8 mouse cellular contexts compared by ENCODE assay signal in genomic region chr8:71665331-71666130, GRCm38 (mm10). TPM values are rescaled to one million over a fixed set of nuclear protein-coding genes. Genes with fewer than 3 reads are reported as not detected.
DNase-seq lines count a peak whose midpoint lies in the region; ATAC-seq and TF ChIP-seq lines count a peak whose summit lies in the region.

No protein-coding gene starts in this region.

- TF ChIP-seq POLR2A in ES-Bruce4 (IDR thresholded peaks at IDR 0.05; ENCODE audit: insufficient read depth, low read length), result no peak

- ATAC-seq in embryonic facial prominence, embryonic 11.5 days (replicated peaks; ENCODE audit: insufficient number of reproducible peaks, low FRiP score, low TSS enrichment, low read depth), result peak; percentile 16
- ATAC-seq in lung, embryonic 14.5 days (ENCODE audit: insufficient read depth), result peak; percentile 54

- TF ChIP-seq EP300 in ES-Bruce4 (IDR thresholded peaks at IDR 0.05; ENCODE audit: insufficient read depth, low read depth, low read length), result 0 out of 2 replicates have a peak, but pooled peaks have one; percentile 34

- no peak for TF ChIP-seq CTCF in ES-Bruce4 (IDR thresholded peaks at IDR 0.05; ENCODE audit: low read depth, low read length)
- no peak for TF ChIP-seq CTCF in lung, embryonic 14.5 days (IDR thresholded peaks at IDR 0.05; ENCODE audit: low read depth)

- H3K9me3 ChIP-seq in ES-Bruce4 (replicated peaks; ENCODE audit: control insufficient read depth, insufficient read depth, low read length, poor library complexity, severe bottlenecking), result no peaks in the 10 kb centered on the region
- no peaks in the 10 kb centered on the region for H3K9me3 ChIP-seq in embryonic facial prominence, embryonic 11.5 days (replicated peaks; ENCODE audit: control insufficient read depth, low read length)
- no peaks in the 10 kb centered on the region for H3K9me3 ChIP-seq in lung, embryonic 14.5 days (ENCODE audit: low read depth, low read length)

- no peak overlapping the region for H3K27ac ChIP-seq in ES-Bruce4 (ENCODE audit: insufficient read depth, low read length)
- no peak overlapping the region for H3K27ac ChIP-seq in embryonic facial prominence, embryonic 11.5 days (replicated peaks; ENCODE audit: low read depth, low read length)
- no peak overlapping the region for H3K27ac ChIP-seq in lung, embryonic 14.5 days (ENCODE audit: low read depth)

- H3K9ac ChIP-seq in ES-Bruce4 (ENCODE audit: low read depth, poor library complexity, severe bottlenecking), result peak overlapping the region; percentile 69
- H3K9ac ChIP-seq in embryonic facial prominence, embryonic 11.5 days (replicated peaks; ENCODE audit: low read length), result no peak overlapping the region
- no peak overlapping the region for H3K9ac ChIP-seq in lung, embryonic 14.5 days

- WGBS in embryonic facial prominence, embryonic 11.5 days, result 3% methylated on average over 21 of the region's 22 CpGs
- WGBS in lung, embryonic 14.5 days, result 1% methylated on average over 22 of the region's 22 CpGs

- DNase-seq in adrenal gland, adult 2 months, result peak; percentile 51
- DNase-seq in adrenal gland, adult 8-10 months, result no peak
- DNase-seq in embryonic facial prominence, embryonic 11.5 days (ENCODE audit: low spot score), result peak; percentile 84
- DNase-seq in kidney, adult 11 months, result peak; percentile 60
- peak; percentile 77 for DNase-seq in lung, embryonic 14.5 days
- DNase-seq in ovary, postnatal 14 days (ENCODE audit: low spot score), result peak; percentile 57
- no peak for DNase-seq in layer of hippocampus, postnatal 36 days

- H3K4me2 ChIP-seq in embryonic facial prominence, embryonic 11.5 days (ENCODE audit: low read depth, low read length), result peak overlapping the region; percentile 36
- peak overlapping the region; percentile 50 for H3K4me2 ChIP-seq in lung, embryonic 14.5 days

- H3K36me3 ChIP-seq in ES-Bruce4 (ENCODE audit: control insufficient read depth, insufficient read depth, low read length, poor library complexity, severe bottlenecking), result no peaks in the 10 kb centered on the region
- H3K36me3 ChIP-seq in embryonic facial prominence, embryonic 11.5 days (replicated peaks; ENCODE audit: control insufficient read depth, insufficient read depth, low read depth, low read length), result no peaks in the 10 kb centered on the region
- H3K36me3 ChIP-seq in lung, embryonic 14.5 days (ENCODE audit: insufficient read depth), result no peaks in the 10 kb centered on the region

- no peaks in the 10 kb centered on the region for H3K27me3 ChIP-seq in ES-Bruce4 (ENCODE audit: control insufficient read depth, insufficient read depth, low read length, poor library complexity, severe bottlenecking)
- H3K27me3 ChIP-seq in embryonic facial prominence, embryonic 11.5 days (ENCODE audit: control insufficient read depth, insufficient read depth, low read length), result peaks cover 16% of the 10 kb centered on the region
- H3K27me3 ChIP-seq in lung, embryonic 14.5 days (ENCODE audit: insufficient read depth, low read length), result peaks cover 12% of the 10 kb centered on the region; the same call in 1 of the 2 replicates

- peak overlapping the region; percentile 17 for H3K4me3 ChIP-seq in ES-Bruce4 (ENCODE audit: low read depth, low read length)
- no peak overlapping the region for H3K4me3 ChIP-seq in embryonic facial prominence, embryonic 11.5 days (ENCODE audit: low read depth, low read length)
- H3K4me3 ChIP-seq in lung, embryonic 14.5 days (ENCODE audit: low read depth, low read length), result peak overlapping the region; percentile 17

- peaks cover 12% of the 10 kb centered on the region for H3K4me1 ChIP-seq in ES-Bruce4 (ENCODE audit: control insufficient read depth, insufficient read depth, low read length)
- peaks cover 3% of the 10 kb centered on the region; the same call in 1 of the 2 replicates for H3K4me1 ChIP-seq in embryonic facial prominence, embryonic 11.5 days (ENCODE audit: control insufficient read depth, insufficient read depth, low read length)
- peaks cover 3% of the 10 kb centered on the region; the same call in 1 of the 2 replicates for H3K4me1 ChIP-seq in lung, embryonic 14.5 days (ENCODE audit: insufficient read depth)

RNA-seq across cellular contexts. Expression of gene Unc13a, which starts 6.0 kb away (rescaled TPM):
- 10 to 100 TPM in 1 of 2 experiments, 1 to 10 TPM in 1; 6.0 to 10.5 TPM for total RNA-seq in adrenal gland, adult 2 months (2021)
- 4.4 and 6.3 TPM in 2 replicates for polyA plus RNA-seq in adrenal gland, adult 2 months (2012; rRNA removed)
- 10 to 100 TPM in 3 of 4 experiments, 1 to 10 TPM in 1; 9.8 to 11.8 (median 11.4) TPM for total RNA-seq in adrenal gland, adult 8-10 months (2022)
- 3.8 and 6.3 TPM in 2 replicates for polyA plus RNA-seq in ES-Bruce4 (2011; ENCODE audit: insufficient read depth, insufficient read length, low read depth, missing spikeins)
- polyA plus RNA-seq in embryonic facial prominence, embryonic 11.5 days (2014; fragmentation: Nextera tagmentation; extraction: Ambion mirVana), result 1.2 and 1.7 TPM in 2 replicates
- 0.46 and 0.64 TPM in 2 replicates for polyA plus RNA-seq in lung, embryonic 14.5 days (2014; fragmentation: Nextera tagmentation; extraction: Ambion mirVana)
- 100 to 1,000 TPM; 268 to 288 TPM for total RNA-seq in layer of hippocampus, postnatal 36 days (2021)

RNA-seq across cellular contexts. Expression of gene Jak3, which starts 10.6 kb away (rescaled TPM):
- 10 to 100 TPM in 1 of 2 experiments, 1 to 10 TPM in 1; 9.4 to 19.0 TPM for total RNA-seq in adrenal gland, adult 2 months (2021)
- 32.3 and 44.2 TPM in 2 replicates for polyA plus RNA-seq in adrenal gland, adult 2 months (2012; rRNA removed)
- 10 to 100 TPM; 10.7 to 21.8 (median 16.6) TPM for total RNA-seq in adrenal gland, adult 8-10 months (2022)
- polyA plus RNA-seq in ES-Bruce4 (2011; ENCODE audit: insufficient read depth, insufficient read length, low read depth, missing spikeins), result 8.0 and 9.7 TPM in 2 replicates
- polyA plus RNA-seq in embryonic facial prominence, embryonic 11.5 days (2014; fragmentation: Nextera tagmentation; extraction: Ambion mirVana), result 1.2 and 1.9 TPM in 2 replicates
- 7.2 and 7.8 TPM in 2 replicates for polyA plus RNA-seq in lung, embryonic 14.5 days (2014; fragmentation: Nextera tagmentation; extraction: Ambion mirVana)
- 1 to 10 TPM; 5.2 TPM for total RNA-seq in layer of hippocampus, postnatal 36 days (2021)

RNA-seq across cellular contexts. Expression of gene Insl3, which starts 23.5 kb away (rescaled TPM):
- 1 to 10 TPM; 7.1 to 7.5 TPM for total RNA-seq in adrenal gland, adult 2 months (2021)
- polyA plus RNA-seq in adrenal gland, adult 2 months (2012; rRNA removed), result 39.2 and 39.3 TPM in 2 replicates
- 10 to 100 TPM in 1 of 4 experiments, 1 to 10 TPM in 3; 3.9 to 12.3 (median 7.1) TPM for total RNA-seq in adrenal gland, adult 8-10 months (2022)
- polyA plus RNA-seq in ES-Bruce4 (2011; ENCODE audit: insufficient read depth, insufficient read length, low read depth, missing spikeins), result 1.3 and 3.7 TPM in 2 replicates
- 0.42 TPM in 1 of 2 replicates, not detected in the other for polyA plus RNA-seq in embryonic facial prominence, embryonic 11.5 days (2014; fragmentation: Nextera tagmentation; extraction: Ambion mirVana)
- 0.87 and 1.0 TPM in 2 replicates for polyA plus RNA-seq in lung, embryonic 14.5 days (2014; fragmentation: Nextera tagmentation; extraction: Ambion mirVana)
- 1 to 10 TPM in 1 of 2 experiments, not detected in 1; 3.6 TPM for total RNA-seq in layer of hippocampus, postnatal 36 days (2021)

RNA-seq across cellular contexts. Expression of gene B3gnt3, which starts 36.1 kb away (rescaled TPM):
- total RNA-seq in adrenal gland, adult 2 months (2021), result 1 to 10 TPM; 4.4 to 5.7 TPM
- polyA plus RNA-seq in adrenal gland, adult 2 months (2012; rRNA removed), result 14.4 and 17.5 TPM in 2 replicates
- 1 to 10 TPM; 3.0 to 5.1 (median 4.4) TPM for total RNA-seq in adrenal gland, adult 8-10 months (2022)
- polyA plus RNA-seq in ES-Bruce4 (2011; ENCODE audit: insufficient read depth, insufficient read length, low read depth, missing spikeins), result 1.8 and 2.0 TPM in 2 replicates
- polyA plus RNA-seq in embryonic facial prominence, embryonic 11.5 days (2014; fragmentation: Nextera tagmentation; extraction: Ambion mirVana), result 0.47 and 0.58 TPM in 2 replicates
- polyA plus RNA-seq in lung, embryonic 14.5 days (2014; fragmentation: Nextera tagmentation; extraction: Ambion mirVana), result 2.1 and 2.3 TPM in 2 replicates
- total RNA-seq in layer of hippocampus, postnatal 36 days (2021), result under 1 TPM; 0.40 to 0.91 TPM

RNA-seq across cellular contexts. Expression of gene Colgalt1, which starts 54.7 kb away (rescaled TPM):
- 10 to 100 TPM; 53.3 to 60.8 TPM for total RNA-seq in adrenal gland, adult 2 months (2021)
- 201 and 217 TPM in 2 replicates for polyA plus RNA-seq in adrenal gland, adult 2 months (2012; rRNA removed)
- total RNA-seq in adrenal gland, adult 8-10 months (2022), result 10 to 100 TPM; 64.7 to 78.0 (median 69.1) TPM
- polyA plus RNA-seq in ES-Bruce4 (2011; ENCODE audit: insufficient read depth, insufficient read length, low read depth, missing spikeins), result 83.2 and 85.2 TPM in 2 replicates
- polyA plus RNA-seq in embryonic facial prominence, embryonic 11.5 days (2014; fragmentation: Nextera tagmentation; extraction: Ambion mirVana), result 45.2 and 48.2 TPM in 2 replicates
- 87.5 and 90.5 TPM in 2 replicates for polyA plus RNA-seq in lung, embryonic 14.5 days (2014; fragmentation: Nextera tagmentation; extraction: Ambion mirVana)
- total RNA-seq in layer of hippocampus, postnatal 36 days (2021), result 10 to 100 TPM; 52.3 to 55.6 TPM

Comparison
In these comparisons a context has a peak if more than half of its experiments do, and no peak if none do; other contexts are left out.
1. DNase-seq: peak in adrenal gland, adult 2 months (single experiment), embryonic facial prominence, embryonic 11.5 days (single experiment), kidney, adult 11 months (single experiment), lung, embryonic 14.5 days (single experiment) and ovary, postnatal 14 days (single experiment); none in adrenal gland, adult 8-10 months (single experiment) and layer of hippocampus, postnatal 36 days (0 of 2).